Mouse (Mus musculus) NIH3T3 (cell line): ENCODE results near the gene Zdhhc9.

ENCODE experiments used
- DNase-seq: peaks from one replicate; pipeline ENCODE4 v3.0.0-alpha.2; 2012; ENCODE audit warnings: low read depth

Zdhhc9 gene

DNA sequence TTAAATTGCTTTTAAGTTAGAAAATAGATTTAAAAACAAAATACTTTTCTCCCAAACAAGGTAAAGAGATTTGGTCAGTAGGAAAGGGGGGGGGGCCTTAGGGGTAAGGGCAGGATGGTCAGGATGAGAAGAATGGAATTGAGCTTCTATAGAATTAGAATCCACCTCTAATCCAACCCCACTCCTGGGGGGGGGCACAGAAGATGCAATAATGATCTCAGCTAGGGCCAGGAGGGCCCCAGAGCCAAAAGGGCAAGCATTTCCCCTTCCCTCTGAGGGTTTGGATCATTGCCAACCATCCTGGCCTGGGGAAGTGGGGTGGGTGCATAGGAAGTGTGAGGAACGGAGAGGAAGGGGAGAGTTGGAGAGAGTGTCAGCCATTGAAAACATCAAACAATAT lies 38.3 kb downstream of the Zdhhc9 start:
- no peak for DNase-seq

DNA sequence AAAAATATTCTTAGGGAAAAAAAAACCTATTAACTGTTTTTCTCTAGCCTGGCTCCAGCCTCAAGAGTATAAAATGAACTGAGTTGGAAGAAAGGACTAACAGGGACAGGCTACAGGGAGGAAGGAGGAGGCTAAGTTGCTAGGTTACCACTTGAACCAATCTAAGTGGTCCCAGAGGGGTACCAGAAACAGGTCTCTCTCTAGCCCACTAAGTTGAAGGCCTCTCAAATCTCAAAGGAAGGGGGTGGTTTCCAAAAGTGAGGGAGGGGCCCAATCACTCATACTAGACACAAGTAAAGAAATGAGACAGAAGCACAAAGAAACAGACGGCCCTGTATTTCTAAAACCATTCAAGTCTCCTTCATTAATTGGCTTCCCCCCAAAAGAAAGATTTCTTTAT lies 38.8 kb downstream of the Zdhhc9 start:
- DNase-seq = no peak

DNA sequence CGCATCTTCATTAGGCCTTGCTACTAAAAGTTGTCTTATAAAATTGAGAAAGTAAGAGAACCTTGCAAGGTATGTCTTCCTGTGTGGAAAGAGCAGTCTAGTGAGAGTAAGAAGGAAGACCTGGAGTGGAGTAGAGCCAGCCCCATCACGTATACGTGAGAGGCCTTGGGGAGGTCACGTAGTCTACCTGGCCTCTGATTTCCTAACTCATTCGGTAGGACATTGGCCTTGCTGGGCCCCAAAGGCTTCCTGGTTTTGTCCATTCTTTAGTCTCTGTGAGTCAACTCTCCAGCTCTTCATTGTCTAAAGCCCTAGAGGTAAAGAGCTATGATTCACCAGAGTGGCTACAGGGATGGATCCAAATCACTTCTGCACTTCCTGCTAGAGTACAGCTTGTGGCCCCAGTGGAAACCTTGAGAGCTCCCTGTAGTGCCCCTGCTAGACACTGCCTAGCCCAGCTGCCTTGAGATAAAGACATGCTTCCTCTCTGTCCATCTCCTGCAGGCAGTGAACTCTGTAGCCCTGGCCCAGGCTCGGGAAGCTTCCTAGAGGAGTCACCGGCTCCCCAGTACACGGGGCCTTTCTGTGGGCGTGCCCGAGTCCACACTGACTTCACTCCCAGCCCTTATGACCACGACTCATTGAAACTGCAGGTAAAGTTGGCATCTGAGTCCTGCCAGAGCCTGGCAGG lies 50.3 kb downstream of the Zdhhc9 start:
- peak; percentile 5 for DNase-seq

DNA sequence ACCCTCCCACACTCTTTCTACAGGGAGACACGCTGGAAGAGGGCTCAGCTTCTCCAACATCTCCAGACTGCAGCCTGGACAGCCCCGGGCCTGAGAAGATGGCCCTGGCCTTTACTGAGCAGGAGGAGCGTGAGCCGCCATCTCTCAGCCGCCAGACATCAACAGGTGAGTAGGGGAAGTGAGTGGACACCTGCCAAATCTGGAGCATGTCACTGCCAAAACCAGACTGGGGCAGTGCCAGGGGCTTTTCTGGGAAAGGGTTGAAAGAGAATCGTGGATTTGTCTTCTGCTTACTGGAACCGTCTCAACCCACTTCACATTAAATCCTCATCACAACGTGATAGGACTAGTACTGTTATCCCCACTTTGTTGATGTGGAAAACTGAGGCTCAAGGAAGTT lies 51.3 kb downstream of the Zdhhc9 start:
- no peak for DNase-seq

DNA sequence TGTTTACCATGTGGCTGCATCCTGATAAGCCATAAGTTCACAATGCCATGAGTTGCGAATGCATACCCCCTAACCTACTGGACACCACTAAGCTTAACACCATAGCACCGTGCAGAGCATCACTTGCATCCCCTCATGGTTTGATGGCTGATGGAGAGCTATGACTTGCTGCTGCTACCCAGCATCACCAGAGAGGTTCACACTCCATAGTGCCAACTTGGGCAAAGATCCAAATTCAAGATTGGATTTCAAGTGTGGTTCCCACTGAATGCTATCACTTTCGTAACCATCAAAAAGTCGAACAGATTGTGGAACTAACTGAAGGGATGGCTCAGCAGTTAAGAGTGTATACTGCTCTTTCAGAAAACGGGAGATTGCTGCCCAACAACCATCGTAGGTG lies 53.2 kb downstream of the Zdhhc9 start:
- DNase-seq = no peak

DNA sequence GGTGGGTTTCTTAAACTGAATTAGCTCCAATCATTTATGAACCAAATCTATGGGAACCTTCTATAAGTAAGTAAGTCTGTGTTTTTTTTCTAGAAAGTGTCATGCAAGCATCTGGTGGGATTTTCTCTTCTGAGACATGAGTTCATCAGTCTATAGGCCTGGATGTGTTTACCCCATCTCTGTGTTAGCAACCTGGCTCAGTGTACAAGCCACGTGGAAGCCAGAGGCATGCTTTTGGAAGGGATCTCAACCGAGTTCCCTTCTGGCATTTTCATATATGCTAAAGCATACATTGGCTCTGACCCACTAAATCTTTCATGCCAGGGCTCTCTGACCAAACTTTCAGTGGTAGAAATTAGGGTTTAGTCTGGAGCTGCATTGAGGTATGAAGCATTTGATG lies 54.7 kb downstream of the Zdhhc9 start:
- DNase-seq = no peak

DNA sequence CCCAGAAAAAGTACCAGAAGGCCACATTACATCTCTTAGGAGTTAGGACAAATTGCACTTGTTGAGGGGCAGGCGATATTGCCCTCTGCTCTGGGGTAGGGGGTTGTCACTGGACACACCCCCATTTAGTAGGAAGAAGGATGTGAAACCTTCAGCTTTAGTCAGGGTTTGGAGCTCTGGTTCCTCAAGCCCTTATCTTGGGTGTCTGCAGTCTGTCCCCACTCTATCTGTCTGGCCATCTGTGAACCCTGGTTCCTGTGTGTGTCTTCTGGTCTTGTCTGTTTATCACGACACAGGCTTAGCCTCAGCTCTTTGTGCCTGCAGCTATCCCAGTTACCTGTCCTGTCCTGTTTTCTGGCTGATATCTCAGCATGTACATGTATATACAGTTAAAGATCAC lies 55.3 kb downstream of the Zdhhc9 start:
- DNase-seq = no peak

DNA sequence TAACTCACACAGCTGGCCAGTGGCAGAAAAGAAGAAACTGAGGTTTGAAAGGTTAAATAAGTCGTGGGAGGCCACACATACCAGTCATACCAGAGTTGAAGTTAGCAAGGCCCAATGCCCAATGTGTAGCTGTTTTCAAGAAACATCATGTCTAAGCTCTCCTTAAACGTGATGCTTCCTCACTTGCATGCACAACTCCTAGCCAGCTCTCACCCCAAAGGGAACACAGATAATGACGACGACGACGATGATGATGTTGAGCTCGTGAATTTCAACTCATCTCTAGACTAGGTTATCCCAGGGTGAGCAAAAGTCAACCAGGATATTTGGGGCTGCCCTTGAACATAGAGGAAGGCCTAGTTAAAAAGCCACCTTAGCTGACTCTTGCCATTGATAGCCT lies 56.6 kb downstream of the Zdhhc9 start:
- DNase-seq = no peak

DNA sequence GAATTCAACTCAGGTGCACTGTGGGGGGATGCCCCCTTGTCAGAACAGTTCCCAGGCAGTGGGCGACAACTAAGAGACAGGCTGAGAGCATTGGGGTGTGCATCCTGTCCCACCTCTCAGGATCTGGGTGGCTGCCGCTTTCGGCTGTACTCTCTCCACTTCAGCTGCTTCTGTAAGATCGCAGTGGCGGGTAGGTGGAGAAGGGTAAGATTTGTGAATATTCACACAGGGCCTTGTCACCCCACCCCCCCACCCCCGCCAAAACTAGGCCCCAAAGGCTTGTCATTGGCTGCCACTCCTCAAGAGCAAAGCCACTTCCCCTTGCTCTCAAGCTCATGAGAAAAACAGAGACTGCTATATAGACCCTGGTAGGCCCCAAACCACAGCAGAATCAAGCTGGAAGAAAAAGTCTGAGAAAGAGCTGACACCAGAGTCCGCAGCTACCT lies 60.9 kb downstream of the Zdhhc9 start:
- DNase-seq = no peak

DNA sequence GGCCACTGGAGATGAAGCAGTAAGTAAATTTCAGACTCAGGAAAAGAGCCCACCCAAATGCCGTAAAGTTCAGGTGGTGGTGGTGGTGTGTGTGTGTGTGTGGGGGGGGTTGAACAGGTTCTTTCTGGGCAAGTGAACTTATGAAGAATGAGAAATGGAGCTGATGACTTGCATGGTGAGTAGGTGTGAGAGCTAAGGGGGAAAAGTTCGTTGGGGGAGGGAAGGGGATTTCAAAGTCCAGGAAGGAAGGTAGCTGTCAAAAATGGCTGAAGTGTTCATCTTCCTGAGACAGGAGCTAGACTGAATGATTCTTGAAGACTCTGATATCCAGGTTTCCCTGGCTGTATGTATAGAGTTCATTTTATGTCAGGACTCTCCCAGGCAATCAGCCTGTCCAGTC lies 61.5 kb downstream of the Zdhhc9 start:
- no peak for DNase-seq

DNA sequence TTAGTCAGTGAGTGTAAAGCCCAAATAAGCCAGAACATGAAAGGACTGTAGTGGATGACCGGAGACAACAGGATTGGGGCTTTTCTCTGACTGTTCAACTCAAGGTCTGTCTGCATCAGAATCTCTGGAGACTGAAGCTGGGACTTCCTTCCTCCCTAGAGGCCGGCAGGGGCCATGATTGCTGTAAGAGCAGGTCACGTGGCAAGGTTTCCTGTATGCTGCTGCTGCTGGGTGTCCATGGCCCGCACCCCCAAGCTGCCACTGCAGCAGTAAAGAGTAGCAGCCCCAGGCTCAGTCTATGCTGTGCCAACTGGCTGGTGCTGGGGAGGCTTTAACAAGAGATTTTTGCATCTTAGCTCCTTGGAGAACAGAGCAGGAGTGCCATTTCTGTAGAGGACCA lies 62.4 kb downstream of the Zdhhc9 start, which contains the start of gene Sash3:
Gene Sash3 (plus strand): TSS at position 175 of the 400 bp plus-strand sequence.
- no peak for DNase-seq

DNA sequence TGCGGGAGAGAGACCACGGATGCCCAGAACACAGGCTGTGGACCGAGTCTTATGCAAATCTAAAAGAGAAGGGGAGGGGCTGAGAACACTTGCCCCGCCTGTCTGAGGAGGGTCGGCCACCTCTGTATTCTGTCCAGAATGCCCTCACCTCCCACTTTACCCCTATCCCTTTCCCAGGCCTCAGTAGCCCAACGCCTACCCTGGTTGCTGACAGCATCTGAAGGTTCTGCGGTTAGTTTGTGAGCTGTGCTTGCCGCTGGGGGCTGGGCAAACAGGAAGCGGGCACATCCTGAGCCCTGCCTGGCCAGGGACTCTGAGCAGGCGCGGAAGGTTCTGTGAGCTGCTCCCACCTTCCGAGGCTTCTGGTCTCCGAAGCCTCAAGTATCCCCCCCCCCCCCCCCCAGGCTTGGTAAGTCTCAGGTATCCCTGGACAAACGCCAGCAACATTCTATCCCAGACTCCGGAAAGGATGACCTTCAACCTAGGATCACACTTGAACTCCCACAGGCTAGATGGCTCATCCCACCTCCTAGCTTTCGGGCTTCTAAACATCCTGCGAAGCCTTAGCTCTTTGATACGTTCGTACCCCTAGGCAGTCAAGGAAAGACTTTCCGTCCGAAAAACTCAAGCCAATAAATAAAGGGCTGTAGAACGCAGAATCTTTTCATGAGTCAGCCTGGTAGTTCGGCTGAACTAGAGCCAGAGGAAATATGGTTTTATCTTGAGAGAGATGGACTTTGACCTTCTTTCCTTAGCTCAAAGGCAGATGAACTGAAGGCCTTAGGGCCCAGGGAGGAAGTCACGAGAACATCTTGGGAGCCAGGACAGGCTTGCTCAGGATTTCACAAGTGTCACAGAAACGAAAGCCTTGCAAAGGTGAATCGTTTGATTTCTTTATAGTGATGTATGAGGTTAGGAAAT lies 65.0 kb downstream of the Zdhhc9 start:
- no peak for DNase-seq

DNA sequence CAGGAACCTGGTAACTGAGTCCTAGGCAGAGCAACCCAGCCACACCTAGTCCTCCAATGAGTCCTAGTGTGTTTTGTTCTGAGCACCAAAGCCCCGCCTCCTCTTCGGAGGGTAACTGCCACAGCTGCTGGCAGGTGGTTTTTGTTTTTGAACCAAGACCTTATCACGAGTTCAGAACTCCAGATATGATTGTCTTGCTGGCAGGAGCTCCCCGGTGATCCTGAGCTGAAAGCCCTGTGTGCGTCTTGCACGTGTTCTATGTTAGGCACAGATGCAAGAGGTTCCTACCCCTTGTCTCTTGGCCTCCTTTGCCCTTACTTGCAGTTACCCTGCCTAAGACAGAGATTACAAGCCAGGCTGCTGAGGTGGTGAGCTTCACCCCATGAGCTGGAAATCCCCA lies 67.2 kb downstream of the Zdhhc9 start:
- DNase-seq = no peak

DNA sequence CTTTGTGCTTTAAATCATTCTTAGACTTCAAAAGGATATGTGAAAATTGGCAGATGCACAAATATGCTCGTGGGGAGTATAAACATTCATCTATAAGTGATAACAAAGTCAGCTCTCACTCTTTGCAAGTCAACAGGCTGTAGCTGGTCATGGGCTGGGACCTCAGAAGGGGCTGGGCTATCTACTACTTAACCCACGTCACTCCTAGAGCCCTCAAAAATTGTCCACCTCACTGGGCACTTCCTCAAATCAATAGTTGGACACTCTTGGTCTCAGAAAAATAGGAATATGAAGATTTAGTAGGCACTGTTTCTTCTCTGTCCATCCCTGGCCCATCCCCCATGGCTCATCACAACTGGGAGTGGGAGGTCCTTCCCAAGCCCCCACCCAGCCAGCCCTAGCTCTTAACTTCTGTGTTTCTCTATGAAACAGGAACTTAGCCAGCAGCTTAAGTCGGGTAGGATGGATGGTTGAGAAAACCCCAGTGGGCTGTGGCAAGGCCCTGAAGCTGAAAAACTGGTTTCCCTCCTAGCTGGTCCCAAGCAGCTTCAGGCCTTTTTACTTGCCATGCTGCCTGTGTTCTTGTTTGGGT lies 68.3 kb downstream of the Zdhhc9 start:
- no peak for DNase-seq

DNA sequence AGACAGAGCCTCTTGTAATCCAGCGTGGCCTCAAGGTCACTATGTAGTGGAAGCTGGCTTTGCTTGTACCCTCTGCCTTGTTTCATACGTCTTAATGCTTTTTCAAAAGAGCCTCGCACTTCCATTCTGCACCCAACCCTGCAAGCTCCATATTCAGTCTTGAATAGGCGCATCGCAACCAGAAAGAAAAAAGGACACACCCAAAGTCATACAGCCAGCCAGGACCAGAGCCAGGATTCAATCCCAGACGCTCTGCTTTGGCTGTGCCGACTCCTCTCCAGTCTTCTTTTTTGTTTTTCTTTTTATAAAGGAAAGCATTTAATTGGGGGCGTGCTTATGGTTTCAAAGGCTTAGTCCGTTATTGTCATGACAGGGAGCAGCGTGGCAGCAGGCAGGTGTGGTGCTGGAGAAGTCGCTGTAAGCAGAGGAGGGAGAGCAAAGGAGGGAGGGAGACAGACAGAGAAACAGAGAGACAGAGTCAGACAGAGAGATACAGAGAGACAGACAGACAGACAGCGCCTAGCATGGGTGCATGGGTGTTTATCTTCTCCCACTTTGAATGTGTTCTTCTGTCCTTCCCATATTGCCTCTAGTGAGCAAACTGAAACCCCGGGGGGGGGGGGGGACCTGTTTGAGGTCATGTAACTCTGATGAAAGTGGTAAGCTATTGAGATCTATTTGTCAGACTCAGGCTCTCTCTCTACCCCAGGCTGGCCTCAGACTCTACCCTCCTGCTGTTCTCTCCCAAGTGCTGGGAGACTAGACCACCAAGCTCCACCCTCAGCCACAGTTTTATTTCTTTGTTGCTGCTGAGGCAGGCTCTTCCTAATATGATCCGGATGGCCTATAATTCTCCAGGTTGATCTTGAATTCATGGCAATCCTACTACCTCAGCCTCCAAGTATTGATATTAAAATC lies 69.1 kb downstream of the Zdhhc9 start:
- DNase-seq = no peak

DNA sequence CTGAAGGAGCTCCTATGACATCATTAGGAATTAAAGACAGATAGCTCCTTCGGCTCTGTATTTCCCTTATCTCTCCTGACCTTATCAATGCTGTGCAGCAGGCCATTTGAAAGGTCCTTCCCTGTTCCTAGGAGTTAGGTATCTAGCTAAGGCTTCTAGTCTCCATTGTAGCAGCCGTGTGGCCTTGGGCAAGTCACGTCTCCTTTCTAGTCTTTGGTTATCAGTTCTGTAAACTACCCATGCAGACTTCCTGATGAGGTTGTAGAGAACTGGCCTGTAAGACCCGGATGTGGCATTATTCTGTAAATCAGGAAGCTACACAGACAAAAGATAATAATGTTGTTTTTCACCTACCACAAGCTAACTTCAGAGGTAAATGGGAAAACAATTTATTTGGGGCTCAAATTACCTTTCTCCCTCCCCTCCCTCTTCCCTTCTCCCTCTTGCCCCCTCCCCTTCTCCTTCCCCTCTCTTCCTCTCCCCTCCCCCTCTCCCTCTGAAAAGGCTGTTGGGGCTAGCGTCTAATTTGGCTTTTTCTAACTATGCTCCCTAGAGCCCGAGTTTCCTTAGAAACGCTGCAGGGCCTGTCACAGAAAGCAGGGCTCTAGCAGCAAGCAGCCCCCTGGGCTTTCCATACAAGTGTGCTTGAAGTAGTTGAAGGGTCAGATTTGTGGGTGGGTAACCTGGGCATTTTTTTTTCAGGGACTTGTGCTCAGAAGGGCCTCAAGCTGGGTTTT lies 70.0 kb downstream of the Zdhhc9 start:
- no peak for DNase-seq

DNA sequence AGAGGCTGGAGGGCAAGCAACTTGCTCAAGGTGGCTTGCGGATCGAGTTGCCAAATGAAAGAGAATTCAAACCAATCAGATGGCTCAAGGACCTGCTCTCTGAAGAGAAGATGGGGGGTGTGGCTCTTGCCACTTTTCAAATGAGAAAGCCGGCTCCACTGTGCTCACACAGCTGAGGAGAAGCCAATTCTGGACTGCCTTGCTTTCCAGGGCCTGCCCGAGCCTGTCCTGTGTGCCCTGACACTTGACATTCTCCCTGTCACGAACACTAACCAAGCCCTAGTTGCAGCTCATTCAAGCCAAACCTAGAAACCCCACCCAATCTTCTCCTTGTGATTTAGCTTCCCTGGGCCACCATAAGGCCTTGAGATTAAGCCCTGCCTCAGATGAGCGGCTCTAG lies 70.7 kb downstream of the Zdhhc9 start:
- no peak for DNase-seq

DNA sequence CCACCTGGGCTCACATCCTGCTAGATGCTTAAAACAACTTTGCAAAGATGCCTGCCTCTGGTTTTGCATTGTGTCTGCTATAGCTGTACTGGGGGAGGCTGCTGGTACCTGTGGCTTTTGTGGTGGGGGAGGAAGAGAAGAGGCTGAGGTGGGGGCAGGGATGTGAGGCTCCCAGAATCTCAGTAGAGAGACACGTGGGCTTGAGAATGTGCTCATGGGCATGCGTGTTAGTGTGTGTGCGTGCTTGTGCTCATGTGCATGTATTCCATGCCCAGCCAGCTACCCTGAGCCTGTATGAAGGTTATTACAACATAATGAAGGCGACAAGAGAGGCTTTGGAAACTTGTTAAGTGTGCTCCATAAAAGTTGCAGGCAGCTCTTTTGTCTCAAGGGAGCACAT lies 71.7 kb downstream of the Zdhhc9 start:
- DNase-seq = no peak

DNA sequence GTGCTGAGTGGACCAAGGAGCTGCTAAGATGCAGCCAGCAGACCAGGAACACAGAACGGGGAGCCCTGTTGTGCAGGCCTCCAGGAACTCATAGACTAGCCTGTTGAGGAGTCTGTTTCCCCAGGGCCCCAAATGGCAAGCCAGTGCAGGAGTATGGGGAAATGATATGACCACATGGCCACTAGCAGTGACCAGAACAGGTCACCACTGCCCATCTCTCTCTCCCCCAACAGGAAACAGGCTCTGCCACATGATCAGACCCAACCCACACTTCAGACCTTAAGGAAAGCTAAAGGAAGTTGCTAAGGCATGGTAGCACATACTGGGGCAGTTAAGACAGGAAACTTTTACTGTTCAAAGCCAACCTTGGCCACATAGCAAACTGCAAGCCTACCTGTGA lies 79.5 kb downstream of the Zdhhc9 start:
- no peak for DNase-seq

DNA sequence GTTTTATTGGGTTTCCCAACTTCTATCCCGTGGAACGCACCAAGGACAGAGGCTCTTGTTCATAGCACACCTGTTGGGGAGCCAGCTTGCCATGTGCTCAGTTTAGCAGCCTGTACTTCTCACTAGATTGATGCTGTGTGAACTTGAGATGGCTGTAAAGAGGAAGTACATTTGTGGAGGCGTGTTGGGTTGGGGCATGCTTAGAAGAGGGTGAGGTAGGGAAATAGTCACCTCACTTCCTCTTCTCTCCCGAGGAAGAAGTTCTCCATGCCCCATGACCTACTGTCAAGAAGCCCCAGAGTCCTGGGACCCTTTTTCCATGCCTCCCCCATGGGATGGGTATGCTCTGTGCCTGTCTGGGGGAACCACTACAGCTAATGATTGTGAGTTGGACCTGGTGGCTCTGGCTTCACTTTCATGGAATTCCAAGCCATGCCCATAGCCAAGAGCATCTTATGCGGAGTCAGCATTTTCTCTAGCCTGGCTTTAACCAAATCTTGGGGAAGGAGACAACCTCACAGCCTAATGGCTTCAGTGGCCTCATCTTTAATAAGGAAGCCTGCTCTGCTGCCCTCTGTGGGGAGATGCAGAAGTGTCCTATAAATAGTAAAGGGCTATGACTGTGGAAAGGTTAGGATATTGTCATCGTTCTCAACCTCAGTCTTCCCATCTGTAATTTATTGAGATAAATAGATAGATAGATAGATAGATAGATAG lies 81.0 kb downstream of the Zdhhc9 start:
- no peak for DNase-seq
